Mouse (Mus musculus): ENCODE data around the gene Olfr1016. TPM values are rescaled to one million over a fixed set of nuclear protein-coding genes. Genes with fewer than 3 reads are reported as not detected.

Gene Olfr1016
- polyA plus RNA-seq, 1 experiment from 2014 or later, result not detected

GRCm38 (mm10) chr2:85762666-85763065, 39.7 kb downstream of the Olfr1016 start, which contains the start of gene Olfr1012:
TSS of gene Olfr1012 (minus strand) at chr2:85762766.
- Histone ChIP-seq H3K9ac (replicated peaks; ENCODE audit: low read length) (no peak within 1 kb of the TSS), H3K4me1 (ENCODE audit: control insufficient read depth, insufficient read depth, low read length) (no peaks in the 10 kb centered on the region), H3K9me3 (ENCODE audit: control insufficient read depth, low read length) (no peaks in the 10 kb centered on the region), H3K27ac (replicated peaks; ENCODE audit: low read depth, low read length) (no peak within 1 kb of the TSS), H3K4me2 (ENCODE audit: low read length) (no peak within 1 kb of the TSS), H3K27me3 (ENCODE audit: control insufficient read depth, insufficient read depth, low read length) (no peaks in the 10 kb centered on the region), H3K36me3 (ENCODE audit: control insufficient read depth, insufficient read depth, low read length) (no peaks in the 10 kb centered on the region), H3K4me3 (replicated peaks; ENCODE audit: low read depth, low read length) (no peak within 1 kb of the TSS)
- no peak for DNase-seq
- ATAC-seq (ENCODE audit: low FRiP score, low TSS enrichment), result no peak
- WGBS, result 73% methylated on average over 1 of the region's 1 CpGs

- ATAC-seq (ENCODE audit: low FRiP score, low TSS enrichment), result no peak
- H3K9ac ChIP-seq (replicated peaks; ENCODE audit: low read length), result no peak overlapping the region
- no peak overlapping the region for H3K27ac ChIP-seq (replicated peaks; ENCODE audit: low read depth, low read length)
- no peaks in the 10 kb centered on the region for H3K27me3 ChIP-seq (ENCODE audit: control insufficient read depth, insufficient read depth, low read length)
- H3K4me3 ChIP-seq (replicated peaks; ENCODE audit: low read depth, low read length), result no peak overlapping the region
- no peak for DNase-seq
- no peak overlapping the region for H3K4me2 ChIP-seq (ENCODE audit: low read length)
- WGBS, result 77% methylated on average over 4 of the region's 4 CpGs
- H3K9me3 ChIP-seq (ENCODE audit: control insufficient read depth, low read length), result no peaks in the 10 kb centered on the region
- no peaks in the 10 kb centered on the region for H3K4me1 ChIP-seq (ENCODE audit: control insufficient read depth, insufficient read depth, low read length)
- no peaks in the 10 kb centered on the region for H3K36me3 ChIP-seq (ENCODE audit: control insufficient read depth, insufficient read depth, low read length)
These were observed 48.5 kb downstream of the Olfr1016 start for GRCm38 (mm10) chr2:85753822-85754221.

Other genes with a start within 250 kb of the Olfr1016 start
- not detected in 2 replicates for gene Olfr996, start 223.3 kb downstream of the Olfr1016 start, polyA plus RNA-seq (2014; fragmentation: Nextera tagmentation; extraction: Ambion mirVana)
- gene Olfr998, start 213.6 kb downstream of the Olfr1016 start, polyA plus RNA-seq (2014; fragmentation: Nextera tagmentation; extraction: Ambion mirVana), result not detected in 2 replicates
- not detected in 2 replicates for gene Olfr1000, start 190.6 kb downstream of the Olfr1016 start, polyA plus RNA-seq (2014; fragmentation: Nextera tagmentation; extraction: Ambion mirVana)
- gene Olfr1002, start 151.8 kb downstream of the Olfr1016 start, polyA plus RNA-seq (2014; fragmentation: Nextera tagmentation; extraction: Ambion mirVana), result not detected in 2 replicates
- not detected in 2 replicates for gene Olfr154, start 138.1 kb downstream of the Olfr1016 start, polyA plus RNA-seq (2014; fragmentation: Nextera tagmentation; extraction: Ambion mirVana)
- not detected in 2 replicates for gene Olfr1006, start 123.8 kb downstream of the Olfr1016 start, polyA plus RNA-seq (2014; fragmentation: Nextera tagmentation; extraction: Ambion mirVana)
- gene Olfr1008, start 113.1 kb downstream of the Olfr1016 start, polyA plus RNA-seq (2014; fragmentation: Nextera tagmentation; extraction: Ambion mirVana), result not detected in 2 replicates
- not detected in 2 replicates for gene Olfr1009, start 87.1 kb downstream of the Olfr1016 start, polyA plus RNA-seq (2014; fragmentation: Nextera tagmentation; extraction: Ambion mirVana)
- not detected in 2 replicates for gene Olfr1012, start 39.8 kb downstream of the Olfr1016 start, polyA plus RNA-seq (2014; fragmentation: Nextera tagmentation; extraction: Ambion mirVana)
- gene Olfr1013, start 35.4 kb downstream of the Olfr1016 start, polyA plus RNA-seq (2014; fragmentation: Nextera tagmentation; extraction: Ambion mirVana), result not detected in 2 replicates
- gene Olfr1014, start 29.8 kb downstream of the Olfr1016 start, polyA plus RNA-seq (2014; fragmentation: Nextera tagmentation; extraction: Ambion mirVana), result not detected in 2 replicates
- gene Olfr1015, start 20.5 kb downstream of the Olfr1016 start, polyA plus RNA-seq (2014; fragmentation: Nextera tagmentation; extraction: Ambion mirVana), result not detected in 2 replicates
- not detected in 2 replicates for gene Olfr1018, start 15.9 kb upstream of the Olfr1016 start, polyA plus RNA-seq (2014; fragmentation: Nextera tagmentation; extraction: Ambion mirVana)
- not detected in 2 replicates for gene Olfr1019, start 42.9 kb upstream of the Olfr1016 start, polyA plus RNA-seq (2014; fragmentation: Nextera tagmentation; extraction: Ambion mirVana)
- gene Olfr1020, start 44.5 kb upstream of the Olfr1016 start, polyA plus RNA-seq (2014; fragmentation: Nextera tagmentation; extraction: Ambion mirVana), result not detected in 2 replicates
- gene Olfr1022, start 66.0 kb upstream of the Olfr1016 start, polyA plus RNA-seq (2014; fragmentation: Nextera tagmentation; extraction: Ambion mirVana), result not detected in 2 replicates
- not detected in 2 replicates for gene Olfr1023, start 83.1 kb upstream of the Olfr1016 start, polyA plus RNA-seq (2014; fragmentation: Nextera tagmentation; extraction: Ambion mirVana)
- gene Olfr1024, start 102.5 kb upstream of the Olfr1016 start, polyA plus RNA-seq (2014; fragmentation: Nextera tagmentation; extraction: Ambion mirVana), result not detected in 2 replicates
- gene Olfr1025-ps1, start 112.6 kb upstream of the Olfr1016 start, polyA plus RNA-seq (2014; fragmentation: Nextera tagmentation; extraction: Ambion mirVana), result not detected in 2 replicates
- gene Olfr1026, start 119.0 kb upstream of the Olfr1016 start, polyA plus RNA-seq (2014; fragmentation: Nextera tagmentation; extraction: Ambion mirVana), result not detected in 2 replicates
- gene Olfr1028, start 147.9 kb upstream of the Olfr1016 start, polyA plus RNA-seq (2014; fragmentation: Nextera tagmentation; extraction: Ambion mirVana), result not detected in 2 replicates
- not detected in 2 replicates for gene Olfr1029, start 171.4 kb upstream of the Olfr1016 start, polyA plus RNA-seq (2014; fragmentation: Nextera tagmentation; extraction: Ambion mirVana)
- gene Olfr1030, start 176.7 kb upstream of the Olfr1016 start, polyA plus RNA-seq (2014; fragmentation: Nextera tagmentation; extraction: Ambion mirVana), result not detected in 2 replicates
- not detected in 2 replicates for gene Olfr1031, start 187.8 kb upstream of the Olfr1016 start, polyA plus RNA-seq (2014; fragmentation: Nextera tagmentation; extraction: Ambion mirVana)
- not detected in 2 replicates for gene Olfr1032, start 203.0 kb upstream of the Olfr1016 start, polyA plus RNA-seq (2014; fragmentation: Nextera tagmentation; extraction: Ambion mirVana)
- gene Olfr1033, start 218.1 kb upstream of the Olfr1016 start, polyA plus RNA-seq (2014; fragmentation: Nextera tagmentation; extraction: Ambion mirVana), result 0.63 TPM in 1 of 2 replicates, not detected in the other
- gene Olfr1034, start 243.3 kb upstream of the Olfr1016 start, polyA plus RNA-seq (2014; fragmentation: Nextera tagmentation; extraction: Ambion mirVana), result not detected in 2 replicates

All from midbrain, embryonic 14.5 days (tissue).